Mouse (Mus musculus) C2C12 (cell line): Measurements from ENCODE around the gene Exoc8.

Experiments
- CEBPB ChIP-seq: IDR thresholded peaks from one replicate; pipeline ENCODE4 v1.6.1; 2011; ENCODE audit warnings: low read depth, mild to moderate bottlenecking, control low read depth, moderate library complexity
- CTCF ChIP-seq: IDR thresholded peaks from one replicate; pipeline ENCODE4 v1.5.1; 2011; ENCODE audit not compliant: control insufficient read depth, insufficient read depth, insufficient read length
- FOSL1 ChIP-seq: IDR thresholded peaks from one replicate; pipeline ENCODE4 v1.8.0; 2011; ENCODE audit warnings: mild to moderate bottlenecking, low read length; ENCODE audit not compliant: poor library complexity, insufficient read depth, severe bottlenecking
- MAX ChIP-seq: IDR thresholded peaks from one replicate; pipeline ENCODE4 v1.6.1; 2011; ENCODE audit warnings: mild to moderate bottlenecking, control low read depth
- MYOD1 ChIP-seq: IDR thresholded peaks from one replicate; pipeline ENCODE4 v1.6.1; 2011; ENCODE audit warnings: low read depth; ENCODE audit not compliant: control insufficient read depth, insufficient read length
- MYOG ChIP-seq: IDR thresholded peaks from one replicate; pipeline ENCODE4 v1.6.1; 2011; ENCODE audit not compliant: control insufficient read depth, insufficient read length; ENCODE audit errors: extremely low read depth
- USF1 ChIP-seq: IDR thresholded peaks from one replicate; pipeline ENCODE4 v1.6.1; 2011; ENCODE audit warnings: low read depth, mild to moderate bottlenecking, control low read depth, moderate library complexity

DNA sequence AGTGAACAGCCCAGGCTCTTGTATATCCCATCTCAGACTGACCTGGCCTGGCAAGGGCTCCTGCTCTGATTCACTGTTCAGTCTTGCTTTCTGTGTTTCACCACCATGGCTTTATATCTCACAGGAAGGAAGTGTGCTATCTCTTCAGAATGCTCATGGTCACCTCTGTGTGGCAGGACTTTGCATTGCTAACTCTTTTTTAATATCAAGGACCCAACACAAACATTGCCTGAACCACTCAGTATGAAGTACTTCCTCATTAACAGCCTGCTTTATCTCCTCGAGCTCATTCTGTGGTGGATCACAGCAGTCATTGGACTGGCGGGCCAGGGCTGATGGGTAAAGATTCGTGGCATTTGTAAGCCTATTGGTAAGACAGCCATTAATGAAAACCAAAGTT lies 30.8 kb downstream of the Exoc8 start:
- TF ChIP-seq CTCF (no peak), FOSL1 (no peak), CEBPB (no peak), USF1 (no peak), MYOD1 (no peak), MAX (no peak), MYOG (no peak)
